Mouse (Mus musculus) telencephalon, adult 2 months (tissue): Measurements from ENCODE around the gene Gm15097.
"Not testable (repeated sequence)": the region's sequence is repeated elsewhere in the genome, so short reads cannot be mapped to it uniquely, and the experiment has no call there.

Source experiments
- DNase-seq: peaks from one replicate; pipeline ENCODE4 v3.0.0-alpha.2; 2011; ENCODE audit warnings: low read depth, low spot score

The Gm15097 gene

GRCm38 (mm10) chrX:149784173-149784572, at the start of gene Gm15097:
TSS of gene Gm15097 (plus strand) at chrX:149784473.
- not testable (repeated sequence) for DNase-seq

- DNase-seq, result not testable (repeated sequence)
These were observed 21.4 kb upstream of the Gm15097 start for GRCm38 (mm10) chrX:149762853-149763252.

GRCm38 (mm10) chrX:149811178-149811577, 26.9 kb downstream of the Gm15097 start:
- not testable (repeated sequence) for DNase-seq
